Mouse (Mus musculus): Measurements from ENCODE around the gene Zfp617. TPM values are rescaled to one million over a fixed set of nuclear protein-coding genes. Genes with fewer than 3 reads are reported as not detected.
"Not testable (repeated sequence)": the region's sequence is repeated elsewhere in the genome, so short reads cannot be mapped to it uniquely, and the experiment has no call there.

Gene Zfp617
- 4.9 and 5.0 TPM in 2 replicates for polyA plus RNA-seq (2012; rRNA removed)

- peak; percentile 62 for DNase-seq (ENCODE audit: low read depth)
Measured at GRCm38 (mm10) chr8:71908309-71909261, at the start of gene Zfp617, which contains the start of gene Zfp882. Gene Zfp617 (plus strand): TSS chr8:71908635. Gene Zfp882 (plus strand): TSS chr8:71908608.

GRCm38 (mm10) chr8:71861551-71861950, 46.9 kb upstream of the Zfp617 start:
- DNase-seq (ENCODE audit: low read depth), result not testable (repeated sequence)

GRCm38 (mm10) chr8:71862038-71862437, 46.4 kb upstream of the Zfp617 start:
- not testable (repeated sequence) for DNase-seq (ENCODE audit: low read depth)

DNA sequence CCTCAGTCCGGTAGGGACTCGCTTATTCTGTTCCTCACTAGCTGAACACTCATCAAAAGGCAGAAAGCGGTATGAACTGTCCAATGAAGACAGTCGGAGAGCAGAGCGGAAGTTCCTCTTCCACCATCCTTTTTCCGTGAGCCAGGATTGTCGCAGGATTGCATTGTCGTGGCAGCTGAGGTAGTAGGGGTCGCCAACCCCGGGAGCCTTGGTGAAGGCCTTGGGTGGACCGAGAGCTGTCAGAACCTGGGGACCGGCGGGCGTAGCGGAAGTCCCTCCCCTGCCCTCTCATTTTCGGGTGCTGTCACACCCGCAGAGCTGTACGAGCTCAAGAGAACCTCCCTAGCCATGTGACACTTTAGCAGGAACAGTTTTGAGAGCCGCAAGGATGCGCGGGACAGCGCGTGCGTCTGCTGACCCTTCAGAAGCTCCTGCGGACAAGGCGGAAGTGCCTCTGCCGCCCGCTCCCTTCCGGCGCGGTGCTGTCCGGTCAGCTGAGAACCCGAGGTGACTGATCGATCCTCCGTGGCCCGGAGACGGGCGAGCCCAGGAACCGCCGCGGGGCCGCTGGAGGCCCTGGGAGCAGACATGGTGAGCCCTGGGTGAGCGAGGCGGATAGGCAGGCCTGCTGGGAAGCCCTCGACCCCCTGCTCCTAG, 26.7 kb upstream of the Zfp617 start, which contains the start of gene Zfp709:
Gene Zfp709 (plus strand): TSS at position 402 of the 657 bp plus-strand sequence.
- peak; percentile 19 for DNase-seq (ENCODE audit: low read depth)

DNA sequence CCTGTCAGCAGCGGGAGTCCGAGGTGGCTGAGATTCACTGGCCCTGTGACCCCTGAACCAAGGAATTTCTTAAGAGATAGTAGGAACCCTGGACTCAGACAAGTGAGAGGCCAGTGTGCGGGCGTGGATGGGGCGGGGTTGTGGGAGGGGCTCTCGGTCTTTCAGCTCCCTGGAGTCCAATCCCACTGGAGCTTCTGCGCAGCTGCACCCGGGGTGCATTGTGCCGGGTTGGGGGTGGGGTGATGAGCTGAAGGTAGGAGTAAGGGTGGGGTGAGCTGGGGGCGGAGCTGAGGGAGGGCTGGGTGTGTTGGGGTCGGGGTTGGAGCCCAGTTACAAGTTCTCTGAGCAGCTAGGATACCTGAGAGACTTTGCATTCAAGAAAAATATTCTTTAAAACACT, 7.8 kb upstream of the Zfp617 start:
- not testable (repeated sequence) for DNase-seq (ENCODE audit: low read depth)

GRCm38 (mm10) chr8:71903084-71903483, 5.4 kb upstream of the Zfp617 start:
- not testable (repeated sequence) for DNase-seq (ENCODE audit: low read depth)

DNA sequence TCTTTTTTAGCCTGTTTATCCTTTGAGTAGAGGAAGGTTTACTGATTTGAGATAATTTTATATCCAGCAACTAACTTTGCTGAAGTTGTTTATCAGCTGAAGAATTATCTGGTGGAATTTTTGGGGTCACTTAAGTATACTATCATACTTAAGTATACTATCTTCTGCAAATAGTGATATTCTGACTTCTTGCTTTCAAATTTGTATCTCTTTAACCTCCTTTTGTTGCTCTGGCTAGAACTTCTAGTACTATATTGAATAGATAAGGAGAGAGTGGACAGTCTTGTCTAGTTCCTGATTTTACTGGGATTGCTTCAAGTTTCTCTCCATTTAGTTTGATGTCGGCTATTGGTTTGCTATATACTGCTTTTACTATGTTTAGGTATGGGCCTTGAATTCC, 1.6 kb upstream of the Zfp617 start:
- no peak for DNase-seq (ENCODE audit: low read depth)

- no peak for DNase-seq (ENCODE audit: low read depth)
Measured at GRCm38 (mm10) chr8:71907798-71908257, 607 bp upstream of the Zfp617 start.

DNA sequence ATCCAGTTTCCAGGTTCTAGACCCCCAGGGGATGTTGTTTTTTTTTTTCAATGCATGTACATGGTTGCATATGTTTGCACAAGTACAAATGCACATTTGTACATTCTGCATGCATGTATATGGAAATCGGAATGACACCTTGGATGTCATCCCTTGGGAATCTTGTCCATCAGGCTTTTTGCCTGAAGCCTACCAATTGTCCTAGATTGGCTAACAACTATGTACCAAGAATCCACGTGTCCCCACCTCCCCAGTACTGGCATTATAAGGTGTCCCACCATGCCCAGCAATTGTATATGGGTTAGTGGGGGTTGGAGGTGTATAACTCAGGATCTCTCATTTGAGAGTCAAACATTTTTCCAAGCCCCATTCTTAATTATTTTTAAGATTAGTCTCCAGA, 3.9 kb downstream of the Zfp617 start:
- no peak for DNase-seq (ENCODE audit: low read depth)

- peak; percentile 62 for DNase-seq (ENCODE audit: low read depth)
Measured at GRCm38 (mm10) chr8:71922567-71923401, 14.3 kb downstream of the Zfp617 start.

DNA sequence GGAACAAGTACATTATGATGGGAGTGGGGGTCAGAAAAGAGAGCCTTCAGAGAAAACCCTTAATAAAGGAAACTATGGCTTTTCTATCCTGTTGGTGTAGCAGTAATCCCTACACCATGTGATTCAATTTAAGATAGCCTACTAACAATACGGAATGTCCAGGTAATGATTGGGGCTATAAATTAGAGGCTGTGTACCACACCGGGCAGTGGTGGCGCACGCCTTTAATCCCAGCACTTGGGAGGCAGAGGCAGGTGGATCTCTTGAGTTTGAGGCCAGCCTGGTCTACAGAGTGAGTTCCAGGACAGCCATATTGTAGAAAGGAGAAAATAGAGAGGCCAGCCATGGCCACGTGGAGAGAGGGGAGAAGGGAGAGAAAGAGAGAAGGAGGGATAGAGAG, 17.4 kb downstream of the Zfp617 start:
- no peak for DNase-seq (ENCODE audit: low read depth)

GRCm38 (mm10) chr8:71926551-71926950, 18.1 kb downstream of the Zfp617 start:
- DNase-seq (ENCODE audit: low read depth), result no peak

GRCm38 (mm10) chr8:71927779-71928178, 19.3 kb downstream of the Zfp617 start:
- DNase-seq (ENCODE audit: low read depth), result no peak

GRCm38 (mm10) chr8:71938037-71938436, 29.6 kb downstream of the Zfp617 start:
- not testable (repeated sequence) for DNase-seq (ENCODE audit: low read depth)

GRCm38 (mm10) chr8:71940293-71941208, 32.1 kb downstream of the Zfp617 start:
- no peak for DNase-seq (ENCODE audit: low read depth)

GRCm38 (mm10) chr8:71941776-71942175, 33.3 kb downstream of the Zfp617 start:
- no peak for DNase-seq (ENCODE audit: low read depth)

DNA sequence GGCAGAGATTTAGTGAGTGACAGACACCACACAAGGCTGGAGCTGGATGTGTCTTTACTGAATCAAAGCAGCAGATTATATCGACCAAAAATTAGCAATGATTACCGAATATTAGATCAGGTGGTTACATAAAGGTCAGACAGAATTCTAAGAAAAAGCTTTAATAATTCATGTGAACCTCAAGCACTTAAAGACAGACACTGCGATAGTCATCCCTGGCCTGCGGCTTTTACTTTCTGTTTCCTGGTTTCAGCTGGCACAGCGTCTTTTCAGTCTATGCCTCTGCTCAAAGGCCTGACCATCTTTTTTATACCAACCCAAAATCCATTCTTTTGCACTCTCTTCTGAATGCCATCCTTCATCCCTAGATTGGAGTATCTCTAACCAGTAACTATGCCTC, 40.2 kb downstream of the Zfp617 start:
- no peak for DNase-seq (ENCODE audit: low read depth)

- peak; percentile 89 for DNase-seq (ENCODE audit: low read depth)
Measured at GRCm38 (mm10) chr8:71950482-71951221, 42.2 kb downstream of the Zfp617 start, which contains the start of gene Zfp961. Gene Zfp961 (plus strand): TSS chr8:71951038.

GRCm38 (mm10) chr8:71951436-71952161, 43.2 kb downstream of the Zfp617 start:
- DNase-seq (ENCODE audit: low read depth), result no peak
